Mouse (Mus musculus): ENCODE results near the gene Eif5a. TPM values are rescaled to one million over a fixed set of nuclear protein-coding genes. Genes with fewer than 3 reads are reported as not detected.
"Not testable (repeated sequence)": the region's sequence is repeated elsewhere in the genome, so short reads cannot be mapped to it uniquely, and the experiment has no call there.

The Eif5a gene
- polyA plus RNA-seq, 1 experiment from 2014 or later = 975 TPM

DNA sequence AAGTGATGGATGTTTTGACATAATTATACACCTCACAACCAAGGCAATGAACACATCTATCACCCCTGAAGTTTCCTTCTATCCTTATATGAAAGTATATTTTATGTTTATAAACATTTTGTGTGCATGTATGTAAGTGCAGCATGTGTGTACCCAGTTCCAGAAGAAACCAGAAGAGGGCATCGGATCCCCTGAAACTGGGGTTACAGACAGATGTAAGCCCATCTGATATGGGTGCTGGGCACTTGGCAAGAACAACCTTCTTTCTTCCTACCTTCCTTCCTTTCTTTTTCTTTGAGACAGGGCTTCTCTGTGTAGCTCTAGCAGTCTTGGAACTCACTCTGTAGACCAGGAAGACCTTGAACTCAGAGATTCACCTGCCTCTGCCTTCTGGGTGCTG is 34.5 kb upstream of the Eif5a start:
- ATAC-seq (replicated peaks; ENCODE audit: insufficient number of reproducible peaks, insufficient read depth, low FRiP score, low read depth) = no peak
- H3K4me1 ChIP-seq (replicated peaks) = peaks cover 6% of the 10 kb centered on the region; the same call in 1 of the 2 replicates
- H3K36me3 ChIP-seq = no peaks in the 10 kb centered on the region
- 86% methylated on average over 1 of the region's 1 CpGs for WGBS
- H3K27ac ChIP-seq = no peak overlapping the region
- no peak overlapping the region for H3K9ac ChIP-seq
- H3K9me3 ChIP-seq (replicated peaks) = no peaks in the 10 kb centered on the region
- no peak overlapping the region for H3K4me2 ChIP-seq
- H3K27me3 ChIP-seq = peaks cover 9% of the 10 kb centered on the region; the same call in 1 of the 2 replicates
- no peak overlapping the region for H3K4me3 ChIP-seq

GRCm38 (mm10) chr11:69955618-69956017 is 33.9 kb upstream of the Eif5a start:
- H3K4me3 ChIP-seq; ATAC-seq (replicated peaks; ENCODE audit: insufficient number of reproducible peaks, insufficient read depth, low FRiP score, low read depth); H3K9me3 ChIP-seq (replicated peaks); H3K4me1 ChIP-seq (replicated peaks); H3K4me2 ChIP-seq; H3K36me3 ChIP-seq; H3K27ac ChIP-seq; H3K27me3 ChIP-seq; H3K9ac ChIP-seq: not testable (repeated sequence)
- WGBS = 79% methylated on average over 4 of the region's 4 CpGs

GRCm38 (mm10) chr11:69953267-69953915 is 31.6 kb upstream of the Eif5a start:
- no peak for ATAC-seq (replicated peaks; ENCODE audit: insufficient number of reproducible peaks, insufficient read depth, low FRiP score, low read depth)
- 35% methylated on average over 11 of the region's 11 CpGs for WGBS

GRCm38 (mm10) chr11:69952274-69952673 is 30.5 kb upstream of the Eif5a start:
- H3K4me1 ChIP-seq (replicated peaks) = peaks cover 18% of the 10 kb centered on the region
- 37% methylated on average over 1 of the region's 1 CpGs for WGBS
- H3K27me3 ChIP-seq = no peaks in the 10 kb centered on the region
- no peak overlapping the region for H3K4me2 ChIP-seq
- no peak overlapping the region for H3K27ac ChIP-seq
- H3K4me3 ChIP-seq = no peak overlapping the region
- no peak for ATAC-seq (replicated peaks; ENCODE audit: insufficient number of reproducible peaks, insufficient read depth, low FRiP score, low read depth)
- H3K9ac ChIP-seq = no peak overlapping the region
- H3K36me3 ChIP-seq = no peaks in the 10 kb centered on the region
- no peaks in the 10 kb centered on the region for H3K9me3 ChIP-seq (replicated peaks)

More at GRCm38 (mm10) chr11:69953267-69953915, 31.6 kb upstream of the Eif5a start:
- H3K27ac ChIP-seq = no peak overlapping the region
- no peaks in the 10 kb centered on the region for H3K36me3 ChIP-seq
- peaks cover 15% of the 10 kb centered on the region for H3K4me1 ChIP-seq (replicated peaks)
- H3K4me2 ChIP-seq = no peak overlapping the region
- H3K27me3 ChIP-seq = no peaks in the 10 kb centered on the region
- no peak overlapping the region for H3K4me3 ChIP-seq
- H3K9me3 ChIP-seq (replicated peaks) = no peaks in the 10 kb centered on the region
- no peak overlapping the region; the same call in 1 of the 2 replicates for H3K9ac ChIP-seq

GRCm38 (mm10) chr11:69950807-69951459 is 29.2 kb upstream of the Eif5a start:
- Histone ChIP-seq H3K36me3 (peaks cover 1% of the 10 kb centered on the region; the same call in 1 of the 2 replicates), H3K4me3 (no peak overlapping the region), H3K4me1 (replicated peaks) (peaks cover 28% of the 10 kb centered on the region), H3K9me3 (replicated peaks) (no peaks in the 10 kb centered on the region), H3K4me2 (no peak overlapping the region), H3K27me3 (no peaks in the 10 kb centered on the region), H3K27ac (no peak overlapping the region), H3K9ac (no peak overlapping the region)
- ATAC-seq (replicated peaks; ENCODE audit: insufficient number of reproducible peaks, insufficient read depth, low FRiP score, low read depth) = no peak
- WGBS = 33% methylated on average over 4 of the region's 4 CpGs

DNA sequence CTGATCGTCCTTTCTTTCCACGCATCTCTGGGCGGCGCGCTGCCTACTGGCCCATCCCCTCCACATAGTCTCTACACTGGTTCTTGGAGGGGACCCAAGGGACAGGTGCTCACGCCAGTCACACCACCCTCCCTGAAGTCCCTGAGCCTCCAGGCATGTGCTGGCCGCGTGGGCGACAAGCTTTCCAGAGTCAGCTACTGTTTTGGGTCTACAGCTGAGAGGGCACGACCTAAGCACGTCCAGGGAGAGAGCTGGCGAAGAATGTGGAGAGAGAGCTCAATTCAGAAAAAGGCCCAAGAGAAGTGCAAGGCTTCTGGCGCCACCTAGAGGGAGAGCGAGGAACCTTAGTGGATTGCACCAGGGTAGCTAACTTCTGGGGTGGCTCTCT is 27.0 kb upstream of the Eif5a start:
- H3K27ac ChIP-seq = peak overlapping the region; percentile 95
- H3K4me1 ChIP-seq (replicated peaks) = peaks cover 34% of the 10 kb centered on the region
- WGBS = 1% methylated on average over 14 of the region's 14 CpGs
- H3K9me3 ChIP-seq (replicated peaks) = no peaks in the 10 kb centered on the region
- H3K36me3 ChIP-seq = peaks cover 22% of the 10 kb centered on the region
- H3K4me2 ChIP-seq = peak overlapping the region; percentile 84
- peak; percentile 16; the same call in 1 of the 2 replicates for ATAC-seq (replicated peaks; ENCODE audit: insufficient number of reproducible peaks, insufficient read depth, low FRiP score, low read depth)
- peak overlapping the region; percentile 59 for H3K4me3 ChIP-seq
- peak overlapping the region; percentile 40 for H3K9ac ChIP-seq
- H3K27me3 ChIP-seq = no peaks in the 10 kb centered on the region

GRCm38 (mm10) chr11:69948066-69948762 is 26.5 kb upstream of the Eif5a start, which contains the start of gene Slc2a4:
Gene Slc2a4, minus strand, starts transcription at chr11:69948188.
- Histone ChIP-seq H3K9ac (peak within 1 kb of the TSS; percentile 59), H3K36me3 (peaks cover 23% of the 10 kb centered on the region), H3K4me2 (peak within 1 kb of the TSS; percentile 84), H3K27ac (peak within 1 kb of the TSS; percentile 95), H3K27me3 (no peaks in the 10 kb centered on the region), H3K4me3 (peak within 1 kb of the TSS; percentile 59), H3K4me1 (replicated peaks) (peaks cover 29% of the 10 kb centered on the region), H3K9me3 (replicated peaks) (no peaks in the 10 kb centered on the region)
- peak; percentile 91 for ATAC-seq (replicated peaks; ENCODE audit: insufficient number of reproducible peaks, insufficient read depth, low FRiP score, low read depth)
- WGBS = under 1% methylated on average over 34 of the region's 34 CpGs

GRCm38 (mm10) chr11:69947337-69948065 is 25.7 kb upstream of the Eif5a start:
- ATAC-seq (replicated peaks; ENCODE audit: insufficient number of reproducible peaks, insufficient read depth, low FRiP score, low read depth) = peak; percentile 81
- Histone ChIP-seq H3K4me1 (replicated peaks) (peaks cover 28% of the 10 kb centered on the region), H3K27ac (peak overlapping the region; percentile 95), H3K36me3 (peaks cover 23% of the 10 kb centered on the region), H3K4me3 (peak overlapping the region; percentile 59), H3K9ac (peak overlapping the region; percentile 59), H3K4me2 (peak overlapping the region; percentile 84), H3K9me3 (replicated peaks) (no peaks in the 10 kb centered on the region), H3K27me3 (no peaks in the 10 kb centered on the region)
- 5% methylated on average over 29 of the region's 29 CpGs for WGBS

DNA sequence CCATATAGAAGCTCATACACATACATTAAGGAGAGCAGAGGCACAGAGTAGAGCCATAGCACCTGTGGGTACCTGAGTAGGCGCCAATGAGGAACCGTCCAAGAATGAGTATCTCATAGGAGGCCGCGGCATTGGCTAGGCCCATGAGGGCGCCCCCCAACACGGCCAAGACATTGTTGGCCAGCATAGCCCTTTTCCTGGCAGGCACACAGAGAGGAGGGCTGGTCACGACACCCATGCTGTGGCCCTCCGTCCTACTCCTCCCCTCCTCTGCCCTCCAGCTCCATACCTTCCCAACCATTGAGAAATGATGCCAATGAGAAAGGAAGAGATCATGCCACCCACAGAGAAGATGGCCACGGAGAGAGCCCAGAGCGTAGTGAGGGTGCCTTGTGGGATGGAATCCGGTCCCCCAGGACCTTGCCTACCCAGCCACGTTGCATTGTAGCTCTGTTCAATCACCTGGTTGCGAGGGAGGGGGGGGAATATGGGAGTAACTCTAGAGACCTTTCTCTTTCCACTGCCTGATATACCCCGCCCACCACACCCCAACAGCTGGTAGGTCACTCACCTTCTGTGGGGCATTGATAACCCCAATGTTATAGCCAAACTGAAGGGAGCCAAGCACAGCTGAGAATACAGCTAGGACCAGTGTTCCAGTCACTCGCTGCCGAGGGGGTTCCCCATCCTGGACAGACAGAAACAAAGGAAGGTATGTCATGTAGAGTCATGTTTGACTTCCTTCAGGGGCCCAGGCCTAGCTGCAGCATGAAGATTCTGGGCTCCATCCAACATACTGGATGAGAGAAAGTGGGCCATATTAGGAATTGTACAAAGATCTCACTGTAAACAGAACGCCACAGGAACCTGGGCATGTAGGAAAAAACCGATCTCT is 24.5 kb upstream of the Eif5a start:
- Histone ChIP-seq H3K27ac (peak overlapping the region; percentile 95), H3K4me1 (replicated peaks) (peaks cover 28% of the 10 kb centered on the region), H3K36me3 (peaks cover 23% of the 10 kb centered on the region), H3K4me2 (peak overlapping the region; percentile 84), H3K4me3 (peak overlapping the region; percentile 59), H3K27me3 (no peaks in the 10 kb centered on the region), H3K9ac (0 out of 2 replicates have a peak overlapping the region, but pooled peaks have one; percentile 5), H3K9me3 (replicated peaks) (no peaks in the 10 kb centered on the region)
- WGBS = 85% methylated on average over 18 of the region's 18 CpGs
- no peak for ATAC-seq (replicated peaks; ENCODE audit: insufficient number of reproducible peaks, insufficient read depth, low FRiP score, low read depth)

DNA sequence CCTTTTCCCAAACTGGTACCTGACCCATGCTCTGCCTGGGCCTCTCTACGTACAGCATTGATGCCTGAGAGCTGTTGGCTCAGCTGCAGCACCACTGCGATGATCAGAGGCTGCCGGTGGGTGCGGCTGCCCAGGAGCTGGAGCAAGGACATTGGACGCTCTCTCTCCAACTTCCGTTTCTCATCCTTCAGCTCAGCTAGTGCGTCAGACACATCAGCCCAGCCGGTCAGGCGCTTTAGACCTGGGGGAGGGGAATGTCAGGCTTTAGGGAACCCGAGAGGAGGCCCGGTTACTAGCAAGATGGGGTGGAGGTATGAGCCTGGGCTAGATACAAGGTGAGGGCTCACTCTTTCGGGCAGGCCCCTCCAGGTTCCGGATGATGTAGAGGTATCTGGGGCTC is 23.5 kb upstream of the Eif5a start:
- H3K9me3 ChIP-seq (replicated peaks) = no peaks in the 10 kb centered on the region
- no peak for ATAC-seq (replicated peaks; ENCODE audit: insufficient number of reproducible peaks, insufficient read depth, low FRiP score, low read depth)
- peaks cover 23% of the 10 kb centered on the region for H3K36me3 ChIP-seq
- no peak overlapping the region for H3K4me2 ChIP-seq
- WGBS = 72% methylated on average over 13 of the region's 13 CpGs
- no peak overlapping the region for H3K27ac ChIP-seq
- H3K4me1 ChIP-seq (replicated peaks) = peaks cover 28% of the 10 kb centered on the region
- H3K27me3 ChIP-seq = no peaks in the 10 kb centered on the region
- no peak overlapping the region for H3K9ac ChIP-seq
- H3K4me3 ChIP-seq = no peak overlapping the region

Data from heart, embryonic 15.5 days (tissue).